Mouse (Mus musculus): ENCODE measurements around the gene Ttll5. TPM values are rescaled to one million over a fixed set of nuclear protein-coding genes. Genes with fewer than 3 reads are reported as not detected.

The Ttll5 gene
- polyA plus RNA-seq, 1 experiment, result 230 TPM

DNA sequence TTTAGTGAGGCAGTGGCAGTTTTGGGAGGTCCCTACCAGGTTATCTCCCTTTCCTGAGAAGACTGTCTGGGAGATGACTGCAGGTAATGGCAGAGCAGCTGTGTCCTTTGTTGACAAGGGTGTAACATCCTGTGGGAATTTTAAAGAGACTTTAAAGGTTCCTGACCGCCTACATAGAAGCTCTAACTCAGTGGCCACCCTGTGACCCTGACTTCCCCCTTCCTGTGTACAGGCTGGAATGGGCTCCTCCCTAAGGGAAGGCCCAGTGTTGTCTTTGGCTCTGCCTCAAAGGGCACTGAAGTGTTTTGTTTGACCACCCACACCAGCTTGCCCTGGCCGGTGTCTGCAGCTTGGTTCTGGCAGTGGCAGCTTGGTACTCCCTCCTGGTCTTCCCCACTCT lies 10.9 kb upstream of the Ttll5 start:
- TF ChIP-seq POLR2A (IDR thresholded peaks at IDR 0.05; ENCODE audit: control insufficient read depth, low read depth, low read length) (no peak), CTCF (IDR thresholded peaks at IDR 0.05; ENCODE audit: control insufficient read depth, insufficient read depth, insufficient replicate concordance, low read depth, low read length) (no peak)
- no peaks in the 10 kb centered on the region for H3K4me1 ChIP-seq (ENCODE audit: control insufficient read depth, insufficient read depth, low read length)
- H3K27ac ChIP-seq (ENCODE audit: control insufficient read depth, insufficient read depth, low read depth, low read length), result no peak overlapping the region
- H3K27me3 ChIP-seq (ENCODE audit: control insufficient read depth, insufficient read depth, low read length), result no peaks in the 10 kb centered on the region
- peaks cover 3% of the 10 kb centered on the region; the same call in 1 of the 2 replicates for H3K36me3 ChIP-seq (ENCODE audit: control insufficient read depth, insufficient read depth, low read length)
- no peak overlapping the region for H3K4me3 ChIP-seq (ENCODE audit: control insufficient read depth, low read depth, low read length)

DNA sequence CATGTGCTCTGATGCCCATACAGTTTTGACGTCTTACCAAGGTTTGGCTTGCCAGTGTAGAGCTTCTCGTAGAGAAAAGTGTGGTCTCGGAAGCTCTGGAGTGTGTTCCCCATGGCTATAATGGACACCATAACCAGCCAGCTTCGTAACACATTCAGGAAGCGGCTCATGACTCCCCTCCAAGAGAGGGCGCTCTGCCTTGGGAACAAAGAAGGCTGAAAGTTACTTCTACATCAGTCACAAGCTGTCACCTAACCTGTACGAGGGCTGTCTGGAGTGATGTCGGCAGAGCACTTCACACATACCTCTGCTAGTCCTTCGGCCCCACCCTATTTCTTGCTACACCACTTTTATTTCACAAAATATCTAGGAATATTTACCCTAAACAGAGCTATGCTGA lies 2.4 kb upstream of the Ttll5 start:
- Histone ChIP-seq H3K4me1 (ENCODE audit: control insufficient read depth, insufficient read depth, low read length) (no peaks in the 10 kb centered on the region; the same call in 1 of the 2 replicates), H3K27me3 (ENCODE audit: control insufficient read depth, insufficient read depth, low read length) (no peaks in the 10 kb centered on the region), H3K36me3 (ENCODE audit: control insufficient read depth, insufficient read depth, low read length) (no peaks in the 10 kb centered on the region; the same call in 1 of the 2 replicates), H3K27ac (ENCODE audit: control insufficient read depth, insufficient read depth, low read depth, low read length) (no peak overlapping the region), H3K4me3 (ENCODE audit: control insufficient read depth, low read depth, low read length) (no peak overlapping the region)
- TF ChIP-seq CTCF (IDR thresholded peaks at IDR 0.05; ENCODE audit: control insufficient read depth, insufficient read depth, insufficient replicate concordance, low read depth, low read length) (no peak), POLR2A (IDR thresholded peaks at IDR 0.05; ENCODE audit: control insufficient read depth, low read depth, low read length) (no peak)

DNA sequence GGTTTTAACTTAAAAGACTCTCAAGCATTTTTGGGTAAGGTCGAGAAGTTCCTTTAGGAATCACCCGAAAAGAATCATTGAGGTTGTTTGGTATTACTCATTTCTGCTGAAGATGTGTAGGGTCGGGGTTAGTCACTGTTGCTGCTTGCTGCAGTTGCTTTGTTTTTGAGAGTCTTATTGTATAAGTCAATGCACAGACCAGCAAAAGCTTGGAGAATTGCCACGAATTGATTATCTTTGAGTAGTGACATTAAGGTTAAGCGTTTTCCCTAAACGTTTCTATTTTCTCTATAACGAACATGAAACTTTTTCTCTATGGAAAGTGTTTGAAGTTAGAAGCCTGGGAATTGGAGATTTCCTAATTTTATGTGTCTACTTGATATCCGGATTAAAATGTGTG lies 902 bp downstream of the Ttll5 start:
- no peaks in the 10 kb centered on the region; the same call in 1 of the 2 replicates for H3K4me1 ChIP-seq (ENCODE audit: control insufficient read depth, insufficient read depth, low read length)
- H3K27me3 ChIP-seq (ENCODE audit: control insufficient read depth, insufficient read depth, low read length), result no peaks in the 10 kb centered on the region
- TF ChIP-seq POLR2A (IDR thresholded peaks at IDR 0.05; ENCODE audit: control insufficient read depth, low read depth, low read length) (no peak), CTCF (IDR thresholded peaks at IDR 0.05; ENCODE audit: control insufficient read depth, insufficient read depth, insufficient replicate concordance, low read depth, low read length) (no peak)
- H3K36me3 ChIP-seq (ENCODE audit: control insufficient read depth, insufficient read depth, low read length), result peaks cover 1% of the 10 kb centered on the region; the same call in 1 of the 2 replicates
- H3K4me3 ChIP-seq (ENCODE audit: control insufficient read depth, low read depth, low read length), result peak overlapping the region; percentile 99
- H3K27ac ChIP-seq (ENCODE audit: control insufficient read depth, insufficient read depth, low read depth, low read length), result peak overlapping the region; percentile 99

DNA sequence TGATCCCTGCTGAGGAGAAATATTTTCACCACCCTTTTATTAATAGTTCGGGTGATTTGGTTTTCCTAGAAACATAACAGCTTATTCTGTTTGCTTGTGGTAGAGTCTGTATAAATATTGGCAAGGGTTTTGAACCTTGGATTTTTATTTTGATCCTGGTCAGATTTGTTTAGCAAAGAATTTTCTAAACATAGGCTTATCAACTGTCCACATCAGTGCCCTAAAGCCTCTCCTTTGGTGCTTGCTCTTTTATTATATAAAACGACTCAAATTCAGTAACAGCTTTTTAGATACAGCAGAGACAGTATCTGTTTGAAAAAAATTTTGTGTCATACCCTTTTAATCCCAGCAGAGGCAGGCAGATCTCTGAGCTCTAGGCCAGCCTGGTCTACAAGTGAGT lies 1.4 kb downstream of the Ttll5 start:
- no peaks in the 10 kb centered on the region for H3K27me3 ChIP-seq (ENCODE audit: control insufficient read depth, insufficient read depth, low read length)
- H3K4me1 ChIP-seq (ENCODE audit: control insufficient read depth, insufficient read depth, low read length), result no peaks in the 10 kb centered on the region; the same call in 1 of the 2 replicates
- H3K4me3 ChIP-seq (ENCODE audit: control insufficient read depth, low read depth, low read length), result no peak overlapping the region
- H3K27ac ChIP-seq (ENCODE audit: control insufficient read depth, insufficient read depth, low read depth, low read length), result no peak overlapping the region
- H3K36me3 ChIP-seq (ENCODE audit: control insufficient read depth, insufficient read depth, low read length), result peaks cover 1% of the 10 kb centered on the region; the same call in 1 of the 2 replicates
- TF ChIP-seq CTCF (IDR thresholded peaks at IDR 0.05; ENCODE audit: control insufficient read depth, insufficient read depth, insufficient replicate concordance, low read depth, low read length) (no peak), POLR2A (IDR thresholded peaks at IDR 0.05; ENCODE audit: control insufficient read depth, low read depth, low read length) (no peak)

DNA sequence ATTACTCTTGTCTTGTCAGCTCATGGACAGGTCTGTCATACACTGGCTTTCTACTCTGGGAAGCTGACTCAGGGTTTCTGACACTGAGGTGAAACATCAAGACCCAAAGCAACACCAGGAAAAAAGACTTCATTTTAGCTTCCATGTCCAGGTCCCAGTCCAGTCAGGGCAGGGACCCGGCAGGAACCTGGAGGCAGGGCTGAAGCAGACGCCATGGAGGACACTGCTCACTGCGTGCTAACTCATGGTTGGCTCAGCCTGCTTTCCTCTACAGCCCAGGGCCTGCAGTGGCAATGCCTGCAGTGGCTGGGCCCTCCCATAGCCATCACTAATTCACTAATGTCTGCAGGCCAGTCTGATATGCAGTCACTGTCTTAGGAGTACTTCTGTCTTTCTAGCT lies 4.4 kb downstream of the Ttll5 start:
- no peaks in the 10 kb centered on the region for H3K27me3 ChIP-seq (ENCODE audit: control insufficient read depth, insufficient read depth, low read length)
- no peaks in the 10 kb centered on the region; the same call in 1 of the 2 replicates for H3K4me1 ChIP-seq (ENCODE audit: control insufficient read depth, insufficient read depth, low read length)
- peaks cover 1% of the 10 kb centered on the region; the same call in 1 of the 2 replicates for H3K36me3 ChIP-seq (ENCODE audit: control insufficient read depth, insufficient read depth, low read length)
- no peak for TF ChIP-seq POLR2A (IDR thresholded peaks at IDR 0.05; ENCODE audit: control insufficient read depth, low read depth, low read length)
- no peak for TF ChIP-seq CTCF (IDR thresholded peaks at IDR 0.05; ENCODE audit: control insufficient read depth, insufficient read depth, insufficient replicate concordance, low read depth, low read length)
- H3K27ac ChIP-seq (ENCODE audit: control insufficient read depth, insufficient read depth, low read depth, low read length), result no peak overlapping the region
- H3K4me3 ChIP-seq (ENCODE audit: control insufficient read depth, low read depth, low read length), result no peak overlapping the region

DNA sequence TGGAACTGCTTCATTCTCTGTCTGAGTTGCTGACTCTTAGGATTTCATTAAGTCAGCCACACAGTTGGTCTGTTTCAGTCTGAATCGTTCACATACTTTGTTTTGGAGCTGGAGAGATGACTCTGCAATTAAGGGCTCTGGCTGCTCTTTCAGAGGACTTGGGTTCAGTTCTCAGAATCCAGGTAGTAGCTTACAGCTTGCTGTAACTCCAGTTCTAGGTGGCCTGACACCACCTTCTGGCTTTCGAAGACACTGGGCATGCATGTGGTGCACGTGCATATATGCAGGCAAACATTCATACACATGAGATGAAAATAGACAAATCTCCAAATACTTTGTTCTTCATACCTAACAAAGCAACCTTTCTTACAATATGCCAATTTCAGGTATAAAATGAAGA lies 5.4 kb downstream of the Ttll5 start:
- TF ChIP-seq CTCF (IDR thresholded peaks at IDR 0.05; ENCODE audit: control insufficient read depth, insufficient read depth, insufficient replicate concordance, low read depth, low read length), result no peak
- TF ChIP-seq POLR2A (IDR thresholded peaks at IDR 0.05; ENCODE audit: control insufficient read depth, low read depth, low read length), result no peak
- Histone ChIP-seq H3K27ac (ENCODE audit: control insufficient read depth, insufficient read depth, low read depth, low read length) (no peak overlapping the region), H3K4me3 (ENCODE audit: control insufficient read depth, low read depth, low read length) (no peak overlapping the region), H3K36me3 (ENCODE audit: control insufficient read depth, insufficient read depth, low read length) (peaks cover 1% of the 10 kb centered on the region), H3K4me1 (ENCODE audit: control insufficient read depth, insufficient read depth, low read length) (no peaks in the 10 kb centered on the region; the same call in 1 of the 2 replicates), H3K27me3 (ENCODE audit: control insufficient read depth, insufficient read depth, low read length) (no peaks in the 10 kb centered on the region)

DNA sequence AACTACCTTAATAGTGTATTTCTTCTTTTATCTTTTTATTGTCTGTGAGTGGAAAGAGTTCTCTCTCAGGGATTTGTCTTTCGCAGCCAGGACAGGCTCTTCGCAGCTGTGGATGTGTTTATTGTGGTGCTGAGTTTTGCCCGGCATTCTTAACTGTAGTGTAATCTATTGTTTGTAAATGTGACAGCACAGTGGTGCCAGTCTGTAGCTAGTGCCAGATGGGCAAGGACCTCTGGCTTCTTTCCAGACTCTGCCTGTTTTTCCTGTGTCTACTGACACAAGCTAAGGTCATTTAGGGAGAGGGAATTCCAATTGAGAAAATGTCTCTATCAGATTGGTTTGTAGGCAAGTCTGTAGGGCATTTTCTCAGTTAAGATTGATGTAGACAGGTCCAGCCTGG lies 6.2 kb downstream of the Ttll5 start:
- Histone ChIP-seq H3K27me3 (ENCODE audit: control insufficient read depth, insufficient read depth, low read length) (no peaks in the 10 kb centered on the region), H3K4me1 (ENCODE audit: control insufficient read depth, insufficient read depth, low read length) (no peaks in the 10 kb centered on the region; the same call in 1 of the 2 replicates), H3K36me3 (ENCODE audit: control insufficient read depth, insufficient read depth, low read length) (peaks cover 1% of the 10 kb centered on the region), H3K4me3 (ENCODE audit: control insufficient read depth, low read depth, low read length) (no peak overlapping the region), H3K27ac (ENCODE audit: control insufficient read depth, insufficient read depth, low read depth, low read length) (no peak overlapping the region)
- TF ChIP-seq CTCF (IDR thresholded peaks at IDR 0.05; ENCODE audit: control insufficient read depth, insufficient read depth, insufficient replicate concordance, low read depth, low read length) (no peak), POLR2A (IDR thresholded peaks at IDR 0.05; ENCODE audit: control insufficient read depth, low read depth, low read length) (no peak)

DNA sequence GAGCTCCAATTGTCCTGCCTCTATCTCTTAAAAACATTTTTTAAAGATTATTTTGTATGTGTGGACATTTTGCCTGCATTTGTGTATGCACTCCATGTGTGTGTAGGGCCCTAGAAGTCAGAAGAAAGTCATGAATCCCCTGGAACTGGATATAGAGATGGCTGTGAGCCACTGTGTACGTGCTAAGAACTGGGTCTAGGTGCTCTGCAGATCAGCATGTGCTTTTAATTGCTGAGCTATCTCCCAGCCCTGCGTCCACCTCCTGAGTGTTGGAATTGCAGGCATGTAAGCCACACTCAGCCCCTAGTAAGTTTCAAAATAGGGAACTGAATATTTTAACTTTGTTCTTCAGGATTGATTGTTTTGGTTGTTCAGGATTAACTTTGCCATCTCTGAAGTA lies 10.1 kb downstream of the Ttll5 start:
- Histone ChIP-seq H3K4me3 (ENCODE audit: control insufficient read depth, low read depth, low read length) (no peak overlapping the region), H3K27ac (ENCODE audit: control insufficient read depth, insufficient read depth, low read depth, low read length) (no peak overlapping the region), H3K36me3 (ENCODE audit: control insufficient read depth, insufficient read depth, low read length) (peaks cover 2% of the 10 kb centered on the region), H3K27me3 (ENCODE audit: control insufficient read depth, insufficient read depth, low read length) (no peaks in the 10 kb centered on the region), H3K4me1 (ENCODE audit: control insufficient read depth, insufficient read depth, low read length) (no peaks in the 10 kb centered on the region)
- no peak for TF ChIP-seq CTCF (IDR thresholded peaks at IDR 0.05; ENCODE audit: control insufficient read depth, insufficient read depth, insufficient replicate concordance, low read depth, low read length)
- TF ChIP-seq POLR2A (IDR thresholded peaks at IDR 0.05; ENCODE audit: control insufficient read depth, low read depth, low read length), result no peak
